Mouse (Mus musculus) neural tube, embryonic 11.5 days (tissue): ENCODE results near the gene Thumpd1. TPM values are rescaled to one million over a fixed set of nuclear protein-coding genes. Genes with fewer than 3 reads are reported as not detected.

Source experiments
- ATAC-seq: fragments of 200-750 bp; cut with Nextera tagmentation; 2 replicates; pipeline ENCODE4 v1.8.0; 2017; ENCODE audit warnings: moderate number of reproducible peaks, mild to moderate bottlenecking, moderate TSS enrichment, moderate library complexity; ENCODE audit not compliant: insufficient read depth, low FRiP score, low TSS enrichment
- DNase-seq: peaks from one replicate; pipeline ENCODE4 v3.0.0-alpha.2; 2015; ENCODE audit warnings: low spot score
- H3K27ac ChIP-seq: fragments of 300-500 bp; sonication (generic); 2 replicates; pipeline ENCODE4 v1.5.1; 2014; ENCODE audit warnings: low read depth, mild to moderate bottlenecking, low read length
- H3K27me3 ChIP-seq: fragments of 300-500 bp; sonication (generic); 2 replicates; pipeline ENCODE4 v1.6.1; 2014; ENCODE audit warnings: mild to moderate bottlenecking, low read length, mixed read lengths; ENCODE audit not compliant: control insufficient read depth, insufficient read depth
- H3K36me3 ChIP-seq: fragments of 300-500 bp; sonication (generic); 2 replicates; pipeline ENCODE4 v1.6.1; 2014; ENCODE audit warnings: mild to moderate bottlenecking, low read length, moderate library complexity, mixed read lengths; ENCODE audit not compliant: control insufficient read depth, insufficient read depth
- H3K4me1 ChIP-seq: fragments of 300-500 bp; sonication (generic); 2 replicates; pipeline ENCODE4 v1.6.1; 2014; ENCODE audit warnings: low read length, mixed read lengths; ENCODE audit not compliant: control insufficient read depth, insufficient read depth
- H3K4me2 ChIP-seq: fragments of 300-500 bp; sonication (generic); 2 replicates; pipeline ENCODE4 v1.6.1; 2014; ENCODE audit warnings: low read depth, mild to moderate bottlenecking, moderate library complexity
- H3K4me3 ChIP-seq: fragments of 300-500 bp; sonication (generic); 2 replicates; pipeline ENCODE4 v1.5.1; 2014; ENCODE audit warnings: low read depth, low read length
- H3K9ac ChIP-seq: fragments of 300-500 bp; sonication (generic); 2 replicates; pipeline ENCODE4 v1.6.1; 2014; ENCODE audit warnings: mild to moderate bottlenecking, low read length
- H3K9me3 ChIP-seq: fragments of 300-500 bp; sonication (generic); 2 replicates; pipeline ENCODE4 v1.6.1; 2016; ENCODE audit warnings: low read length; ENCODE audit not compliant: control insufficient read depth
- WGBS: fragments of 180-500 bp; shearing (Covaris S2); extraction: QIAGEN DNeasy Blood & Tissue Kit; methylation state at CpG from one replicate; pipeline ENCODE4 v1.1.7; 2014; 5-methylcytosine and 5-hydroxymethylcytosine counted together
- polyA plus RNA-seq: library from polyadenylated mRNA; unstranded; fragments of >200 nt; fragmentation: Nextera tagmentation; extraction: Ambion mirVana; gene quantifications from 2 replicates; pipeline ENCODE4 v1.2.1, GENCODE M21; 2014

Gene Thumpd1
- polyA plus RNA-seq, 1 experiment from 2014 or later = 106 TPM

GRCm38 (mm10) chr7:119692302-119692701, 28.3 kb downstream of the Thumpd1 start:
- Histone ChIP-seq H3K27me3 (no peaks in the 10 kb centered on the region), H3K36me3 (no peaks in the 10 kb centered on the region), H3K9ac (no peak overlapping the region), H3K4me3 (no peak overlapping the region), H3K9me3 (no peaks in the 10 kb centered on the region), H3K4me1 (no peaks in the 10 kb centered on the region), H3K27ac (no peak overlapping the region), H3K4me2 (no peak overlapping the region)
- no peak for ATAC-seq
- 86% methylated on average over 4 of the region's 4 CpGs for WGBS
- DNase-seq = no peak

GRCm38 (mm10) chr7:119689726-119690125, 30.9 kb downstream of the Thumpd1 start, which contains the start of gene Acsm4:
Acsm4 (plus strand) TSS chr7:119690026.
- H3K4me1 ChIP-seq = no peaks in the 10 kb centered on the region
- no peaks in the 10 kb centered on the region for H3K27me3 ChIP-seq
- DNase-seq = no peak
- no peak within 1 kb of the TSS for H3K4me2 ChIP-seq
- no peak for ATAC-seq
- H3K36me3 ChIP-seq = no peaks in the 10 kb centered on the region
- H3K9me3 ChIP-seq = no peaks in the 10 kb centered on the region
- H3K4me3 ChIP-seq = no peak within 1 kb of the TSS
- no peak within 1 kb of the TSS for H3K9ac ChIP-seq
- no peak within 1 kb of the TSS for H3K27ac ChIP-seq
- 78% methylated on average over 5 of the region's 5 CpGs for WGBS

- H3K4me2 ChIP-seq = no peak overlapping the region
- no peak for DNase-seq
Measured at GRCm38 (mm10) chr7:119682699-119683098, 37.9 kb downstream of the Thumpd1 start.

GRCm38 (mm10) chr7:119680107-119680506, 40.5 kb downstream of the Thumpd1 start:
- Histone ChIP-seq H3K4me1 (no peaks in the 10 kb centered on the region), H3K36me3 (no peaks in the 10 kb centered on the region), H3K4me2 (no peak overlapping the region), H3K4me3 (no peak overlapping the region), H3K9me3 (no peaks in the 10 kb centered on the region), H3K27me3 (no peaks in the 10 kb centered on the region), H3K27ac (no peak overlapping the region), H3K9ac (no peak overlapping the region)
- DNase-seq = no peak
- WGBS = 79% methylated on average over 8 of the region's 8 CpGs
- ATAC-seq = no peak

More at GRCm38 (mm10) chr7:119682699-119683098, 37.9 kb downstream of the Thumpd1 start:
- Histone ChIP-seq H3K4me3 (no peak overlapping the region), H3K27me3 (no peaks in the 10 kb centered on the region), H3K36me3 (no peaks in the 10 kb centered on the region), H3K9me3 (no peaks in the 10 kb centered on the region), H3K9ac (no peak overlapping the region), H3K4me1 (no peaks in the 10 kb centered on the region), H3K27ac (no peak overlapping the region)
- 72% methylated on average over 4 of the region's 4 CpGs for WGBS
- no peak for ATAC-seq

GRCm38 (mm10) chr7:119673465-119673864, 47.1 kb downstream of the Thumpd1 start:
- H3K27ac ChIP-seq = no peak overlapping the region
- H3K9ac ChIP-seq = no peak overlapping the region
- H3K4me2 ChIP-seq = no peak overlapping the region
- ATAC-seq (peak; percentile 38; the same call in 1 of the 2 replicates), DNase-seq (peak; percentile 49)
- no peaks in the 10 kb centered on the region for H3K27me3 ChIP-seq
- 24% methylated on average over 6 of the region's 6 CpGs for WGBS
- H3K4me1 ChIP-seq = no peaks in the 10 kb centered on the region
- H3K36me3 ChIP-seq = no peaks in the 10 kb centered on the region
- H3K4me3 ChIP-seq = no peak overlapping the region
- no peaks in the 10 kb centered on the region for H3K9me3 ChIP-seq

GRCm38 (mm10) chr7:119670925-119671324, 49.7 kb downstream of the Thumpd1 start:
- H3K27ac ChIP-seq = no peak overlapping the region
- WGBS = 48% methylated on average over 6 of the region's 6 CpGs
- H3K4me1 ChIP-seq = no peaks in the 10 kb centered on the region
- H3K36me3 ChIP-seq = no peaks in the 10 kb centered on the region
- H3K9me3 ChIP-seq = no peaks in the 10 kb centered on the region
- H3K27me3 ChIP-seq = no peaks in the 10 kb centered on the region
- H3K4me3 ChIP-seq = no peak overlapping the region
- DNase-seq (no peak), ATAC-seq (no peak)
- no peak overlapping the region for H3K4me2 ChIP-seq
- no peak overlapping the region for H3K9ac ChIP-seq

- ATAC-seq = no peak
- H3K9me3 ChIP-seq = no peaks in the 10 kb centered on the region
- 76% methylated on average over 5 of the region's 5 CpGs for WGBS
Measured at GRCm38 (mm10) chr7:119670395-119670794, 50.2 kb downstream of the Thumpd1 start.

GRCm38 (mm10) chr7:119667893-119668292, 52.7 kb downstream of the Thumpd1 start:
- ATAC-seq = no peak
- Histone ChIP-seq H3K9me3 (no peaks in the 10 kb centered on the region), H3K4me2 (no peak overlapping the region), H3K4me3 (no peak overlapping the region), H3K27me3 (no peaks in the 10 kb centered on the region), H3K4me1 (no peaks in the 10 kb centered on the region), H3K27ac (no peak overlapping the region), H3K9ac (no peak overlapping the region), H3K36me3 (no peaks in the 10 kb centered on the region)
- no peak for DNase-seq
- 91% methylated on average over 3 of the region's 3 CpGs for WGBS

More at GRCm38 (mm10) chr7:119670395-119670794, 50.2 kb downstream of the Thumpd1 start:
- Histone ChIP-seq H3K27ac (no peak overlapping the region), H3K4me3 (no peak overlapping the region), H3K36me3 (no peaks in the 10 kb centered on the region), H3K27me3 (no peaks in the 10 kb centered on the region), H3K4me2 (no peak overlapping the region), H3K9ac (no peak overlapping the region), H3K4me1 (no peaks in the 10 kb centered on the region)
- DNase-seq = no peak
